Mouse (Mus musculus) bone marrow macrophage, adult 2 months (primary cell): ENCODE data around the gene Def6. TPM values are rescaled to one million over a fixed set of nuclear protein-coding genes. Genes with fewer than 3 reads are reported as not detected.

ENCODE experiments used
- H3K27ac ChIP-seq: 2 replicates; pipeline ENCODE4 v1.5.1; 2012; ENCODE audit warnings: low read depth, low read length; ENCODE audit not compliant: insufficient read depth
- H3K4me1 ChIP-seq: 2 replicates; pipeline ENCODE4 v1.6.1; 2012; ENCODE audit warnings: low read length; ENCODE audit not compliant: control insufficient read depth, insufficient read depth
- H3K4me3 ChIP-seq: 2 replicates; pipeline ENCODE4 v1.5.1; 2012; ENCODE audit warnings: mild to moderate bottlenecking, low read length, moderate library complexity; ENCODE audit not compliant: insufficient read depth
- CTCF ChIP-seq: IDR thresholded peaks from 2 replicates; pipeline ENCODE4 v1.5.1; 2012; ENCODE audit warnings: low read depth, mild to moderate bottlenecking, low read length, moderate library complexity
- POLR2A ChIP-seq: IDR thresholded peaks from 2 replicates; pipeline ENCODE4 v1.6.1; 2012; ENCODE audit warnings: mild to moderate bottlenecking, low read depth, low read length, borderline replicate concordance
- polyA plus RNA-seq: library from polyadenylated mRNA; stranded (reverse); fragments of >200 nt; gene quantifications from 2 replicates; pipeline ENCODE4 v1.2.4, GENCODE M21; 2012; ENCODE audit not compliant: missing spikeins, insufficient read depth, insufficient read length

Gene Def6
- polyA plus RNA-seq, 1 experiment, result 44.7 TPM

GRCm38 (mm10) chr17:28180783-28181544 is 26.6 kb upstream of the Def6 start:
- Histone ChIP-seq H3K27ac (no peak overlapping the region), H3K4me3 (no peak overlapping the region), H3K4me1 (peaks cover 38% of the 10 kb centered on the region)
- TF ChIP-seq CTCF (no peak), POLR2A (no peak)

- TF ChIP-seq POLR2A (no peak), CTCF (no peak)
- Histone ChIP-seq H3K4me3 (no peak overlapping the region), H3K4me1 (peaks cover 34% of the 10 kb centered on the region), H3K27ac (no peak overlapping the region)
Observed at GRCm38 (mm10) chr17:28184971-28185638, 22.5 kb upstream of the Def6 start.

- Histone ChIP-seq H3K4me3 (no peak overlapping the region), H3K4me1 (peaks cover 34% of the 10 kb centered on the region), H3K27ac (no peak overlapping the region)
- no peak for TF ChIP-seq CTCF
- TF ChIP-seq POLR2A, result no peak
Observed at GRCm38 (mm10) chr17:28188313-28188712, 19.3 kb upstream of the Def6 start.

DNA sequence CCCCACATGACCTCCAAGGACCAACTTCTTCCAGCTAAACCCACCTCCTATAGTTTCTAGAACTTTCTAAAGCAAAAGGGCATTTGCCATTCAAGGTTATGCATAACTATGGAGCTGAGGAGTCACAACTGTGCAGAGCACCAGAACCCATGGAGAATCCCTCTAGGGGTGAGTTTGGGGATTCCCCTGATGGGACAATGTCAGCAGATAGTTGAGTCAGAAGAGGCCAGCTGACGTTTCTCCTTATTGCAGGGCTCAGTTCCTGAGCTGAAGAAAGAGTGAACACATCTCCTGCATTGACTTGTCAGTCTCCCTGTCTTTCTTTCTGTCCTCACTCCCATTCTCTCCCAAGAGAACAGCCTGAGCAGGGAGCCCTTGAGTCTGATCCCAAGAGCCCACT is 14.8 kb upstream of the Def6 start:
- no peak for TF ChIP-seq POLR2A
- TF ChIP-seq CTCF, result no peak
- no peak overlapping the region for H3K4me3 ChIP-seq
- peak overlapping the region; percentile 9; the same call in 1 of the 2 replicates for H3K27ac ChIP-seq
- H3K4me1 ChIP-seq, result peaks cover 25% of the 10 kb centered on the region

DNA sequence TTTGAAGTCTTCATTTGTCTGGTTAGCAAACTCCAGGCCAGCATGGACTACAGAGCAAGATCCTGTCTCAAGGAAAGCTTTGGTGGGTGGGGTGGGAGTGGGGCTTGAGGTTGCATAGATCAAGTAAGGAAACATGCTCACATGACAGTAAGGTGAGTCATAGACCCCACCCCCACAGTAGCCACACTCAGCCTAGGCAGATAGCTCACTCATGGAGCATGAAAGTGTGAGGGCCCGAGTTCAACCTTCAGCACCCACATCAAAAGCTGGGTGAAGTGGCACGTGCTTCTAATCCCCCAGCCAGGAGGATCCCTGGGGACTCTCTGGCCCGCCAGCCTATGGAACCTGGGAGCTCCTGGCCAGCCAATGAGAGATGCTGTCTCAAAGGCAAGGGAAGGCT is 14.0 kb upstream of the Def6 start:
- Histone ChIP-seq H3K27ac (no peak overlapping the region), H3K4me1 (peaks cover 25% of the 10 kb centered on the region), H3K4me3 (no peak overlapping the region)
- TF ChIP-seq POLR2A, result no peak
- no peak for TF ChIP-seq CTCF

- TF ChIP-seq POLR2A, result no peak
- no peak for TF ChIP-seq CTCF
- no peak overlapping the region for H3K27ac ChIP-seq
- H3K4me3 ChIP-seq, result no peak overlapping the region
- peaks cover 25% of the 10 kb centered on the region for H3K4me1 ChIP-seq
Observed at GRCm38 (mm10) chr17:28195033-28195432, 12.5 kb upstream of the Def6 start.

DNA sequence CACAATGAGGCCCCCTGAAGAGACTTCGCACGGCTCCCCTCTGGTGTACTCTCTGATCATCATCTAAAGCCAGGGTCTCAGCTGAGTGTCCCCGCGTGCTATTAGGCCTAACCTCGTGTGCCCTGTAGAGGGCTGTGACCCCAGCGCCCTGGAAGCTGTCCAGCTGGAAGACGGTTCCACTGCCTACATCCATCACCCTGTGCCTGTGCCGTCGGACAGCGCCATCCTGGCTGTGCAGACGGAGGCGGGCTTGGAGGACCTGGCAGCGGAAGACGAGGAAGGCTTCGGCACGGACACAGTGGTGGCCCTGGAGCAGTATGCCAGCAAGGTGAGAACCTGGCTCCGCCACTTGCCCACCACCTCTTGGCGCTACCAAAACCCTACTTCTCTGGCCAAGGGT is 9.9 kb upstream of the Def6 start:
- Histone ChIP-seq H3K4me1 (peaks cover 19% of the 10 kb centered on the region), H3K4me3 (no peak overlapping the region), H3K27ac (no peak overlapping the region)
- TF ChIP-seq POLR2A (no peak), CTCF (no peak)

- TF ChIP-seq CTCF (no peak), POLR2A (no peak)
- H3K4me3 ChIP-seq, result no peak overlapping the region
- H3K4me1 ChIP-seq, result peaks cover 11% of the 10 kb centered on the region
- H3K27ac ChIP-seq, result no peak overlapping the region
Observed at GRCm38 (mm10) chr17:28201982-28202381, 5.6 kb upstream of the Def6 start.

- TF ChIP-seq POLR2A (no peak), CTCF (peak; percentile 71)
- Histone ChIP-seq H3K27ac (no peak overlapping the region), H3K4me1 (peaks cover 20% of the 10 kb centered on the region), H3K4me3 (no peak overlapping the region)
Observed at GRCm38 (mm10) chr17:28204052-28204720, 3.4 kb upstream of the Def6 start.

- H3K27ac ChIP-seq, result no peak overlapping the region
- TF ChIP-seq POLR2A (no peak), CTCF (no peak)
- peaks cover 25% of the 10 kb centered on the region for H3K4me1 ChIP-seq
- no peak overlapping the region for H3K4me3 ChIP-seq
Observed at GRCm38 (mm10) chr17:28205443-28205842, 2.1 kb upstream of the Def6 start.
